Mouse (Mus musculus) stomach, postnatal 0 days (tissue): ENCODE measurements around the gene Pax8. TPM values are rescaled to one million over a fixed set of nuclear protein-coding genes. Genes with fewer than 3 reads are reported as not detected.

ENCODE experiments used
- ATAC-seq: fragments of 200-750 bp; cut with Nextera tagmentation; 2 replicates; pipeline ENCODE4 v1.8.0; 2017; ENCODE audit not compliant: low FRiP score, low TSS enrichment
- DNase-seq: peaks from one replicate; pipeline ENCODE4 v3.0.0-alpha.2; 2016; ENCODE audit warnings: low spot score
- H3K27ac ChIP-seq: fragments of 300-500 bp; sonication (generic); replicated peaks from 2 replicates; pipeline ENCODE4 v1.5.1; 2014; ENCODE audit warnings: mild to moderate bottlenecking, control low read depth
- H3K27me3 ChIP-seq: fragments of 300-500 bp; sonication (generic); 2 replicates; pipeline ENCODE4 v1.6.1; 2014; ENCODE audit warnings: low read length; ENCODE audit not compliant: control insufficient read depth, insufficient read depth
- H3K36me3 ChIP-seq: fragments of 300-500 bp; sonication (generic); 2 replicates; pipeline ENCODE4 v1.6.1; 2014; ENCODE audit warnings: low read length, mixed read lengths; ENCODE audit not compliant: control insufficient read depth, insufficient read depth
- H3K4me1 ChIP-seq: fragments of 300-500 bp; sonication (generic); replicated peaks from 2 replicates; pipeline ENCODE4 v1.6.1; 2014; ENCODE audit warnings: antibody characterized with exemption; ENCODE audit not compliant: control insufficient read depth, insufficient read depth
- H3K4me2 ChIP-seq: fragments of 300-500 bp; sonication (generic); replicated peaks from 2 replicates; pipeline ENCODE4 v1.6.1; 2014; ENCODE audit warnings: low read depth, mild to moderate bottlenecking, control low read depth, moderate library complexity
- H3K4me3 ChIP-seq: fragments of 300-500 bp; sonication (generic); 2 replicates; pipeline ENCODE4 v1.5.1; 2014; ENCODE audit warnings: low read depth, low read length, control low read depth
- H3K9ac ChIP-seq: fragments of 300-500 bp; sonication (generic); 2 replicates; pipeline ENCODE4 v1.6.1; 2014; ENCODE audit warnings: mild to moderate bottlenecking, low read length, control low read depth, mixed read lengths
- H3K9me3 ChIP-seq: fragments of 300-500 bp; sonication (generic); 2 replicates; pipeline ENCODE4 v1.6.1; 2016; ENCODE audit warnings: low read length; ENCODE audit not compliant: control insufficient read depth
- CTCF ChIP-seq: IDR thresholded peaks from 2 replicates; pipeline ENCODE4 v1.5.1; 2016; ENCODE audit warnings: antibody characterized with exemption, low read depth, mild to moderate bottlenecking, moderate library complexity
- EP300 ChIP-seq: optimal IDR thresholded peaks from 2 replicates; pipeline ENCODE3; 2016; ENCODE audit warnings: antibody characterized with exemption
- WGBS: fragments of 180-500 bp; shearing (Covaris S2); extraction: QIAGEN DNeasy Blood & Tissue Kit; methylation state at CpG from one replicate; pipeline ENCODE4 v1.1.7; 2014; 5-methylcytosine and 5-hydroxymethylcytosine counted together
- polyA plus RNA-seq: library from polyadenylated mRNA; unstranded; fragments of >200 nt; fragmentation: Nextera tagmentation; extraction: Ambion mirVana; gene quantifications from 2 replicates; pipeline ENCODE4 v1.2.1, GENCODE M21; 2015

Gene Pax8
- polyA plus RNA-seq, 1 experiment from 2014 or later, result 0.08 TPM

DNA sequence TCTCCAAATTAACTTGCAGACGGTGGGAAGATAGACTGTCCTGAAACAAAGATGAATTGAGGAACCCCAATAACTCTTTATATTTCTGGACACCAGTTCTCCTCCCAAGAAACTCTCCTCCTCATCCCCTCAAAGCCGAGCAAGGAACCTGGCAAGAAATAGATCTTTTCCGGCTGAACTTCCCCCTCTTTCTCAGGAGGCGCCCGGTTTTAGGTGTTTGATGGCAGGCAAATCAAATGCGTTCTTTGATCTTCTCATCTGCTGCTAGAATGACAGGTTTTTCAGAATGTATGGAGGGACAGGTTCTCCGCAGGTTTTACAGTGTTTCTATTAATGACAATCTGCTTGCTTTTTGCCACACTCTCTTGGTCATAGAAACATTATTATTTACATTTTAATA lies 3.3 kb downstream of the Pax8 start:
- TF ChIP-seq CTCF (no peak), EP300 (no peak)
- Histone ChIP-seq H3K4me1 (no peaks in the 10 kb centered on the region), H3K9me3 (no peaks in the 10 kb centered on the region), H3K4me2 (no peak overlapping the region), H3K27me3 (peaks cover 7% of the 10 kb centered on the region; the same call in 1 of the 2 replicates), H3K27ac (no peak overlapping the region), H3K36me3 (no peaks in the 10 kb centered on the region), H3K9ac (no peak overlapping the region), H3K4me3 (no peak overlapping the region)
- WGBS, result 20% methylated on average over 7 of the region's 7 CpGs
- DNase-seq, result no peak
- ATAC-seq, result no peak

DNA sequence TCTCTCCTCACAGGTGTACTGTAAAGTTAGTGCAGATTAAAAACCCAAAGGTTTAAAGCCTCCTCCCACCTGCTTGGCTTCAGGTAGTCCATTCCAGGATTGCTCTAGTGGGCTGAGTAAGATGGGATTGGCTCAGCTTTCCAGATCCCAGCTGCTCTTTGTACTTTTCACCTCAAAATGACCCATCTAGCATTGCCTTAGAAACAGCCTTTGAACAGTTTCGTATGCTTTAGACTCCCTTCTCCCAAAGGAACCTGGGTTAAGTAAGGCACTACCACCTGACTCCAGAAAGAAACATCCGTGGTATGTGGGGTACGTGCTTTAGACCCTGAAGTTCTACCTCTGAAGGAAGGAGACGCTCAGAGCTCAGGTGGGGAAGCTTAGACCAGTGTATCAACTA lies 6.3 kb downstream of the Pax8 start:
- Histone ChIP-seq H3K9me3 (no peaks in the 10 kb centered on the region), H3K36me3 (no peaks in the 10 kb centered on the region), H3K27me3 (no peaks in the 10 kb centered on the region), H3K4me1 (no peaks in the 10 kb centered on the region), H3K27ac (no peak overlapping the region), H3K4me2 (no peak overlapping the region), H3K4me3 (no peak overlapping the region), H3K9ac (no peak overlapping the region)
- DNase-seq (no peak), ATAC-seq (peak; percentile 69; the same call in 1 of the 2 replicates)
- TF ChIP-seq EP300 (no peak), CTCF (no peak)
- 42% methylated on average over 4 of the region's 4 CpGs for WGBS

DNA sequence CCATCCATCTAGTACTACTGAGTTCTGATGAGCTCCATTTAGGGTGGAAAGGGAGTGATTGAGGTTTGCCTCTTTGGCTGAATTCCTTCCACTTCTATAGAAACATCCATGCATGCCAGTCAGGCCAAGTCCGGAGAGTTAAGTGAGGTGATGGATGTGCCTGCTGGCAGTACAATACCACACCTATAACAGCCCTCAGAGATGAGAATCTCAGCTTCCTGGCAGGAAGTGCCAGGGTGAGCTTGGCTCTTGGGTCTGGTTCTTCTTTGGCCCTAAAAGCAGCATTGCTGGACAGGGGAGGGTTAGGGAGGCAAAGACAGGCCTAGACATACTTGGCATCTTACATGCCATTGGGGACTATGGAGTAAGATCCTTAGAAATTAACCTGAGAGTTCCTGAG lies 7.0 kb downstream of the Pax8 start:
- WGBS, result 50% methylated on average over 1 of the region's 1 CpGs

DNA sequence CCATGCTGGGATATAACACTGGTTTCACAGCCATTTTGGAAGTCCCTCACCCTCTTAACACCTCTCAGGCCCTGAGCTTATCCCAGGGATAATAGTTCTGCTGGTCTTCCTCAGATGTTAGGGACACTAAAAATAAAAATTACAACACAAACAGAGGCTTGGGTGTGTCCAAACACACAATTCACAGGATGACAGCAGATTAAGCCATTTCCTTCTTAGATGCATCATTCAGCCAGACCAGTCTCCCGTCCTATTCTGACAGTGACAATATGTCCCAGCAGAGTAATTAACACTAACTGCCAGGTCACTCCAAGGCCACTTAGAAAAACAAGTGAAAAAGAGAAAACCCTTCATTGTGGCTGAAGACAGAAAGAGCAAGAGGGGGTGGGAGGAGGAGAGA lies 8.2 kb downstream of the Pax8 start:
- H3K36me3 ChIP-seq, result no peaks in the 10 kb centered on the region
- no peak overlapping the region for H3K27ac ChIP-seq
- H3K4me2 ChIP-seq, result no peak overlapping the region
- no peaks in the 10 kb centered on the region for H3K4me1 ChIP-seq
- H3K27me3 ChIP-seq, result no peaks in the 10 kb centered on the region
- H3K4me3 ChIP-seq, result no peak overlapping the region
- DNase-seq, result no peak
- no peak for ATAC-seq
- H3K9me3 ChIP-seq, result no peaks in the 10 kb centered on the region
- no peak overlapping the region for H3K9ac ChIP-seq
- TF ChIP-seq CTCF (no peak), EP300 (no peak)
- 20% methylated on average over 1 of the region's 1 CpGs for WGBS

More for the DNA sequence above, 7.0 kb downstream of the Pax8 start:
- Histone ChIP-seq H3K4me3 (no peak overlapping the region), H3K9me3 (no peaks in the 10 kb centered on the region), H3K4me2 (no peak overlapping the region), H3K9ac (no peak overlapping the region), H3K4me1 (no peaks in the 10 kb centered on the region), H3K27ac (no peak overlapping the region), H3K27me3 (no peaks in the 10 kb centered on the region), H3K36me3 (no peaks in the 10 kb centered on the region)
- no peak for TF ChIP-seq CTCF
- TF ChIP-seq EP300, result no peak
- ATAC-seq, result 0 out of 2 replicates have a peak, but pooled peaks have one; percentile 30
- DNase-seq, result no peak

DNA sequence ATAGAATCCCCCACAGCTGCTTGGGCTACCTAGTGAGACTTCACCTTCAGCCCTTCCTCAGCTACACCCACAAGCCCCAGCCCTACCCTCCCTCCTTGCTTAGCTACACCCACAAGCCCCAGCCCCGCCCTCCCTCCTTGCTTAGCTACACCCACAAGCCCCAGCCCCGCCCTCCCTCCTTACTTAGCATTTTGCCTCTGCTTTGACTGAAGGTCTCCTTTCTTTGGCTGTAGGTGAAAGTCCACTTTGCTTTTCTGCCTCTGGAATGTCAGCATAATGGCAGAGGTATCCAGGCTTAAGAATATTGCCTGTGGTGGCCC lies 14.6 kb downstream of the Pax8 start:
- H3K36me3 ChIP-seq, result no peaks in the 10 kb centered on the region
- DNase-seq, result peak; percentile 87
- H3K4me1 ChIP-seq, result 0 out of 2 replicates have a peak, but pooled peaks cover 2% of the 10 kb centered on the region
- H3K27ac ChIP-seq, result peak overlapping the region; percentile 53; the same call in 1 of the 2 replicates
- peak; percentile 93 for ATAC-seq
- H3K9ac ChIP-seq, result no peak overlapping the region
- no peaks in the 10 kb centered on the region for H3K27me3 ChIP-seq
- 11% methylated on average over 2 of the region's 2 CpGs for WGBS
- no peaks in the 10 kb centered on the region for H3K9me3 ChIP-seq
- H3K4me3 ChIP-seq, result no peak overlapping the region
- TF ChIP-seq CTCF, result no peak
- TF ChIP-seq EP300, result no peak
- peak overlapping the region; percentile 25; the same call in 1 of the 2 replicates for H3K4me2 ChIP-seq

DNA sequence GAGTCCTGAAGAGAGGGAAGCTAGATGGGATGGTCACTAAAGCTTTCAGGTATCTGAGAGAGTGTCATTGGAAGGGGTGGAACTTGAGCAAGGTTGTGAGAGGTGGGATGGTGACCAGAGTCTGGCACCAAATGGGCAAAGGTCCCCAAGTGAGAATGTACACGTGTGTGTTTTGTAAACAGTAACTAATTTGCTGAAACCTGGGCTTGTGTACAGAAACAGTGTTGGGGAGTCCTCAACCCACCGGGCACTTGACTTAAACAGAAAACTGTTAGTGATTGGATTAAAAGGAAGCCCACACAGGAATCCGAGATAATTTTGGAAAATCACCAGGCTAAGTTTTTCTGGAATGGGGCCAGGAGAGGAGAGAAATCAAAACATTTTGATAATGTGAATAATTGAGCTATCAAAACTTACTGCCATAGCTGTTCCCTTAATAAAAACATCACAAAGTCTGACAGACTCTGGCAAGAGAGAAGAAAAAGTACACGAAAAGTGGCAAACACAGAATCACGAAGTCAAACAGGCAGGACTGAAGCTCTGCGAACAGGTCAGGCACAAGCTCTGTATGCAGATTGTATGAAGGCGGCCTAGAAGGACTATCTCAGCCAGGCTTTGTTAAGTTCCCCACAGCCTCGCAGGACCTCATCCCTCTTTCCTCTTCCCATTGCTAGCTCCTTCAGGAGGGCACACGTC lies 15.1 kb downstream of the Pax8 start:
- ATAC-seq, result peak; percentile 72
- Histone ChIP-seq H3K4me2 (peak overlapping the region; percentile 25; the same call in 1 of the 2 replicates), H3K4me1 (0 out of 2 replicates have a peak, but pooled peaks cover 4% of the 10 kb centered on the region), H3K36me3 (no peaks in the 10 kb centered on the region), H3K9ac (no peak overlapping the region), H3K27ac (peak overlapping the region; percentile 53; the same call in 1 of the 2 replicates), H3K9me3 (no peaks in the 10 kb centered on the region), H3K4me3 (no peak overlapping the region), H3K27me3 (no peaks in the 10 kb centered on the region)
- 9% methylated on average over 9 of the region's 9 CpGs for WGBS
- TF ChIP-seq CTCF (no peak), EP300 (no peak)
- no peak for DNase-seq
